Mouse (Mus musculus) olfactory bulb, adult 2 months (tissue): ENCODE measurements around the gene Ccl24.

Source experiments
- CTCF ChIP-seq: fragments of 200-500 bp; IDR thresholded peaks from 2 replicates; pipeline ENCODE4 v1.5.1; 2012; ENCODE audit warnings: low read depth, mild to moderate bottlenecking, low read length, moderate library complexity; ENCODE audit not compliant: insufficient read depth
- POLR2A ChIP-seq: fragments of 200-500 bp; IDR thresholded peaks from 2 replicates; pipeline ENCODE4 v1.6.1; 2012; ENCODE audit warnings: mild to moderate bottlenecking, low read depth, low read length, moderate library complexity; ENCODE audit not compliant: insufficient read depth

DNA sequence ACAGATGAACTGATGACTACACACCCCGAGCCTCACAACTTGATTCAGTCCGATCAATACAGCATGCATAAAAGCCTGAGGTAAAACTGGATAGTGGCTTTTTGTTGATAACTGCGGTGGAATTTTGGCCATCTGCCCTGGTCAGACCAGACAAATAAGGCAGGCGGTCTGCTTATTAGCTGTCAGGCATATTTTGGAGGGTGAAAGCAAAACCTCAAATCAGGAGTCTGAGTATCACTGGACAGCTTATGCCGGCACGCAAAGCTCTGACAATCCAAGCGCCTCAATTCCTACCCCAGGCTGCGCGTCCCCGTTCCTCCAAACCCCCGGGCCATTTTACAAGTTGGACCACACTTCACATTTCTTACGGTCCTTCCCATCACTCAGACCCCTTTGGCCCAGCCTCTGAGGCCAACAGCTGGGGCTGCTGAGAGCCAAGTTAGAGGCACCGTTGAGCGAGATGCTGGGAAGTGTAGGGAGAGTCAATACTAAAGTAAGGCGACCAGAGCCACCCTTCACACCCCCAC is 28.8 kb downstream of the Ccl24 start:
- TF ChIP-seq POLR2A (no peak), CTCF (no peak)
